Mouse (Mus musculus): ENCODE results near the gene Megf6. TPM values are rescaled to one million over a fixed set of nuclear protein-coding genes. Genes with fewer than 3 reads are reported as not detected.

The Megf6 gene
- polyA plus RNA-seq, 1 experiment from 2014 or later: 1.9 TPM

DNA sequence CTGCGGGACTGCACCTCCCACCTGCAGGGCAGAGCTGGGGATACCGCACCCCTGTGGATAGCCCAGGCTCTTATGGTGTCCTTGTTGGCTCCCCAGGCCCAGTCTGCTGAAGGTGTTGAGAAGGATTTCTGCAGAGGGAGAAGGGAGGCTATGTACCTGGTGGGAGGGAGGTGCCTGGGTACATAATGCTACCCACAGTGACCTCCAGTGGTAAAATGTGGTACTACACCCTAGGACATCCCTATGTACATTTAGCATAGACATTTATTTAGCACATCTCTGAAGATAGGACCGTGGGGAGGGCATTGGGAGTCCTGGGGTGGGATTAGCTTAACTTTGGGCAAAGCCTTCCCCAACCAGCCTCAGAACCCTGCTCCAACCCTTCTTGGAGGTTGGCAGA lies 102.5 kb downstream of the Megf6 start:
- Histone ChIP-seq H3K9ac (ENCODE audit: low read depth, low read length) (no peak overlapping the region), H3K4me3 (ENCODE audit: low read depth, low read length) (no peak overlapping the region), H3K36me3 (ENCODE audit: control insufficient read depth, insufficient read depth) (no peaks in the 10 kb centered on the region), H3K4me1 (ENCODE audit: control insufficient read depth, low read depth, low read length) (no peaks in the 10 kb centered on the region), H3K9me3 (replicated peaks; ENCODE audit: control insufficient read depth, low read length) (no peaks in the 10 kb centered on the region), H3K4me2 (ENCODE audit: low read depth, low read length) (no peak overlapping the region), H3K27me3 (ENCODE audit: control insufficient read depth, insufficient read depth, low read depth, low read length) (no peaks in the 10 kb centered on the region), H3K27ac (ENCODE audit: low read length) (no peak overlapping the region)
- 43% methylated on average over 3 of the region's 3 CpGs for WGBS (ENCODE audit: insufficient replicate concordance)
- no peak for ATAC-seq (ENCODE audit: low read depth)

DNA sequence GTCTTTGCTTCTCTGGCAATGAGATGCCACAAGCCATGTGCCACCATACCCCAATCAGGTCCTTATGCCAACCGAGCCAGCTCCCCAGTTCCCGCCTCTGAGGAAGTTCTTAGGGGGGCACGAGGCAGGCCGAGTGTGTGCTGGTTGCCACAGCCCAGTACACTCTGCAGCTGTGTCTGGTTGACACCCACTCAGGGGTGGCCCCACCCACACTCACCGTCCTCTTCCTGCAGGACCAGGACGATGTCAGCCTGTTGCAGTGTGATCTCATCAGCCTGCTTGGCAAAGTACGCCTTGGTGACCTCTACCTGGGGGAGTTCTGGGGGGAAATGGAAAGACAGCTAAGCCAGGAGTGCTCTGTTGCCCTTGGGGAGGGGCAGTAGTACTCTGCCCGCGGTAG lies 109.0 kb downstream of the Megf6 start:
- H3K9ac ChIP-seq (ENCODE audit: low read depth, low read length): no peak overlapping the region
- ATAC-seq (ENCODE audit: low read depth): no peak
- no peaks in the 10 kb centered on the region for H3K27me3 ChIP-seq (ENCODE audit: control insufficient read depth, insufficient read depth, low read depth, low read length)
- no peaks in the 10 kb centered on the region for H3K36me3 ChIP-seq (ENCODE audit: control insufficient read depth, insufficient read depth)
- no peak overlapping the region for H3K4me3 ChIP-seq (ENCODE audit: low read depth, low read length)
- no peaks in the 10 kb centered on the region for H3K9me3 ChIP-seq (replicated peaks; ENCODE audit: control insufficient read depth, low read length)
- H3K27ac ChIP-seq (ENCODE audit: low read length): no peak overlapping the region
- H3K4me2 ChIP-seq (ENCODE audit: low read depth, low read length): no peak overlapping the region
- H3K4me1 ChIP-seq (ENCODE audit: control insufficient read depth, low read depth, low read length): no peaks in the 10 kb centered on the region
- WGBS (ENCODE audit: insufficient replicate concordance): 53% methylated on average over 9 of the region's 9 CpGs

DNA sequence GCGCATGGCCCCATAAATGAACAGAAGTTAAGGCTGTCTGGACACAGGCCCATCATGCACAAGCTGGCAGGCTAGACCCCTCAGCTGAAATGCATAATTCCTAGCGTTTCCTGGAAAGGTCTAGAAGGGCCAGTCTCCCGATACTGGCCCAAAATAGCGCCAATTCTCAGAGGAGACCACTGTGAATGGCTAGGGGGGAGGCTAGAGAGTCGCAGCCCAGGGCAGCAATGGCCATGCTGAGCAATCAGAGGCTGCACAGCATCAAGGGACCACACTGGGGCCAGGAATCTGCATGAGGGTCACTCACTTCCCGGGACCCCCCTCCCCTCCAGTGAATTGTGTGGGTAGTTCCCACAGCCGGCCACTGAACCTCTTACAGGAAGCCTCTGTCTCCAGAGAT lies 113.1 kb downstream of the Megf6 start:
- Histone ChIP-seq H3K4me2 (ENCODE audit: low read depth, low read length) (no peak overlapping the region), H3K27me3 (ENCODE audit: control insufficient read depth, insufficient read depth, low read depth, low read length) (no peaks in the 10 kb centered on the region), H3K9ac (ENCODE audit: low read depth, low read length) (no peak overlapping the region), H3K27ac (ENCODE audit: low read length) (no peak overlapping the region), H3K4me3 (ENCODE audit: low read depth, low read length) (no peak overlapping the region), H3K36me3 (ENCODE audit: control insufficient read depth, insufficient read depth) (no peaks in the 10 kb centered on the region), H3K9me3 (replicated peaks; ENCODE audit: control insufficient read depth, low read length) (no peaks in the 10 kb centered on the region), H3K4me1 (ENCODE audit: control insufficient read depth, low read depth, low read length) (no peaks in the 10 kb centered on the region)
- no peak for ATAC-seq (ENCODE audit: low read depth)
- 51% methylated on average over 7 of the region's 7 CpGs for WGBS (ENCODE audit: insufficient replicate concordance)

DNA sequence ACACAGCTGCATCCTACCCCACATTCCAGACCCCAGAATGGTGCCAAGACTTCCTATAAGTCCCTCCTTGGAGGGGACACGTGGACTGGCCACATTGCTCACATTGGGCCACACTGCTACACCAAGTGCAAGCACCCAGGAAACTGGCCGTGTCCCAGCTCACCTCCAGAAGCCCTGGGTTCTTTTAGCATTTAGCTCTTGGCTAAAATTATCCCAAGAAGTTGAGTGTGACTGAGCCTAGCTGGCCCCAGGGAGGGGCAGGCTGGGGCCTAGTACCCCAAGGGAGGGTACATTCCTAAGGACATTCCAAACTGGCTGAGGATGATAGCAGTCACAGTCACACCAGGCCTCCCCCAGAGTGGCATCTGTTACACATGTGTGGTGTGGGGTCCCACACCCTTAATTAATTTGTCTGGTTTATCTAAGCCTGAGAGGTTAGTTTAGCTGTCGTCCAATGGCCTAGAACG lies 123.2 kb downstream of the Megf6 start:
- no peaks in the 10 kb centered on the region for H3K9me3 ChIP-seq (replicated peaks; ENCODE audit: control insufficient read depth, low read length)
- peak overlapping the region; percentile 76 for H3K27ac ChIP-seq (ENCODE audit: low read length)
- no peaks in the 10 kb centered on the region for H3K36me3 ChIP-seq (ENCODE audit: control insufficient read depth, insufficient read depth)
- 47% methylated on average over 4 of the region's 4 CpGs for WGBS (ENCODE audit: insufficient replicate concordance)
- no peak overlapping the region for H3K9ac ChIP-seq (ENCODE audit: low read depth, low read length)
- H3K27me3 ChIP-seq (ENCODE audit: control insufficient read depth, insufficient read depth, low read depth, low read length): peaks cover 2% of the 10 kb centered on the region
- peaks cover 4% of the 10 kb centered on the region for H3K4me1 ChIP-seq (ENCODE audit: control insufficient read depth, low read depth, low read length)
- no peak overlapping the region for H3K4me3 ChIP-seq (ENCODE audit: low read depth, low read length)
- no peak overlapping the region for H3K4me2 ChIP-seq (ENCODE audit: low read depth, low read length)
- ATAC-seq (ENCODE audit: low read depth): no peak

DNA sequence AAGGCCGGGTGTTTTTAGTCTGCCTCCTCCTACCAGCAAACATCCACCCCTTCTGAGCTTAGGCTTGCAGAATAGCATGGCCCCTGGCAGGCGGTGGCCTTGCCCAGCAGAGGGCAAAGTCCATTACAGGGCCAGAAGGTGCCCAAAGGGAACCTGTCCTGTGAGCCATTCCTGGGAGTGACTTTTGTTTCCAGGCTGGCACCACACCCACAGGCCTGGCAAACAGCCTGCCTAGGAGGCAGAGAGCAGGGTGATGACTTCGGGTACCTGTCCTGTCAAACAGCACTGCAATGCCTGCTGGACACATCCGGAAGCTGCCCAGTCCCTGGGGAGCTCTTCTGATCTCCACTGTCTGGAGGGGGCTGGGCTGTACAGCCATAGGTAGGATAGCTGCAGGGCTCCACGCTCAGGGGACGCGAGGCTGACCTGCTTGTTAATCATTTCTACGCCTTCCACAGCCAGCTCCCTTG lies 123.8 kb downstream of the Megf6 start:
- Histone ChIP-seq H3K36me3 (ENCODE audit: control insufficient read depth, insufficient read depth) (no peaks in the 10 kb centered on the region), H3K9me3 (replicated peaks; ENCODE audit: control insufficient read depth, low read length) (no peaks in the 10 kb centered on the region), H3K4me3 (ENCODE audit: low read depth, low read length) (no peak overlapping the region), H3K27me3 (ENCODE audit: control insufficient read depth, insufficient read depth, low read depth, low read length) (peaks cover 7% of the 10 kb centered on the region), H3K27ac (ENCODE audit: low read length) (peak overlapping the region; percentile 76), H3K9ac (ENCODE audit: low read depth, low read length) (no peak overlapping the region), H3K4me1 (ENCODE audit: control insufficient read depth, low read depth, low read length) (peaks cover 4% of the 10 kb centered on the region), H3K4me2 (ENCODE audit: low read depth, low read length) (0 out of 2 replicates have a peak overlapping the region, but pooled peaks have one; percentile 10)
- WGBS (ENCODE audit: insufficient replicate concordance): 51% methylated on average over 8 of the region's 8 CpGs
- ATAC-seq (ENCODE audit: low read depth): peak; percentile 83

DNA sequence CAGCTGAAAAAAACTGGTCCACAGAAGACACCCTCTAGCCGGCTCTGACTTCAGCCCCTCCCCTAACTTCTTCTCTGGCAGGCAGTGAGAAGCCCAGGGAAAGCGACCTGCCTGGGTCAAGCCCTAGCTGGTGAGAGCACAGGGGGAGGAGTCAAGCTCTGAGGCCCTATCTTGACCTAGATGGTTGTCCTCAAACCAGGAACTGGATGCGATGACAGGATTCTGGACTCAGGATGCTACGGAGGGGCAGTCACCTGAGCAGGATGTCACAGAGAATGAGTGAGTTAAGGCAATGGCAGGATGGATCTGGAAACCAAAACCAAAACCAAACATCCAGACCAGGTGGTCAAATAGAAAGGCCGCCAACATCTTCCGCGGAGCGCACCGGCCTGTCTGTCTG lies 127.2 kb downstream of the Megf6 start:
- Histone ChIP-seq H3K4me1 (ENCODE audit: control insufficient read depth, low read depth, low read length) (peaks cover 4% of the 10 kb centered on the region), H3K4me2 (ENCODE audit: low read depth, low read length) (no peak overlapping the region), H3K27me3 (ENCODE audit: control insufficient read depth, insufficient read depth, low read depth, low read length) (peaks cover 24% of the 10 kb centered on the region), H3K4me3 (ENCODE audit: low read depth, low read length) (no peak overlapping the region), H3K36me3 (ENCODE audit: control insufficient read depth, insufficient read depth) (no peaks in the 10 kb centered on the region), H3K9me3 (replicated peaks; ENCODE audit: control insufficient read depth, low read length) (no peaks in the 10 kb centered on the region), H3K9ac (ENCODE audit: low read depth, low read length) (no peak overlapping the region), H3K27ac (ENCODE audit: low read length) (0 out of 2 replicates have a peak overlapping the region, but pooled peaks have one; percentile 15)
- 24% methylated on average over 9 of the region's 9 CpGs for WGBS (ENCODE audit: insufficient replicate concordance)
- ATAC-seq (ENCODE audit: low read depth): peak; percentile 19; the same call in 1 of the 2 replicates

DNA sequence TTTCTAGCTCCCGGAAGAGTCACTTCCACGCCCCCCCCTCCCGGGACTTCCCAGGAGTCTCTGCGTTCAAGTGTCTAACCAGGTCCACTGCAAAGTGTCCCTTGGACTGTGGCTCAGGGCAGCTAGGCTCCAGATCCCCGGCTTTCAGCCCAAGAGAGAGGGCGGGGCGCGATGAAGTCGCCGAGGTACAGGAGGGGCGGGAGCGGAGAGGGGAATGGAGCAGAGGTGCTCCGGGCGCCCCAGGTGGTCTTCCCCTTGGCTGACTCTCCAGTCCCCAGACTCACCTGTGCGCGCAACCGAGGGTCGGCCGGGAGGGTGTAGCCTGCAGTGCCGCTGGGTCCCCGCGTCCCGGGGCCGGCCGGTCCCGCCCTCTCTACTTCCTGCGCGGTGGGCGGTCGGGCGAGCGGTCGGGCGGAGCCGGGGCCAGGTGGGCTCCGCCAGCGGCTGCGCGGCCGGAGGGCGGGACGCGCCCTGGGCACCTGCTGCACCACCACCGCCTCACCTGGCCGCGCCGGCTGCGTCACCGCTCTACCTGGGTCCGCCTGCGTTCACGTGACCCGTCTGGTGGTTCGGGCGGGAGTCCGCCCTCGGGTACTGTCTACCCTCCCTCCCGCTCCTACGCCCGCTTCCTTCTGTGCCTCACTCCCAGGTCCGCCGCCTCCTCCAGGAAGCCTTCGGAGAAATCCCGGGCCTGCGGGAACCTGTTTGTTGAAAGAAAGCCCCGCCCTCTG lies 129.2 kb downstream of the Megf6 start:
- no peaks in the 10 kb centered on the region for H3K36me3 ChIP-seq (ENCODE audit: control insufficient read depth, insufficient read depth)
- H3K4me1 ChIP-seq (ENCODE audit: control insufficient read depth, low read depth, low read length): no peaks in the 10 kb centered on the region; the same call in none of the 2 replicates
- H3K9ac ChIP-seq (ENCODE audit: low read depth, low read length): no peak overlapping the region; the same call in 1 of the 2 replicates
- H3K4me2 ChIP-seq (ENCODE audit: low read depth, low read length): peak overlapping the region; percentile 49
- H3K9me3 ChIP-seq (replicated peaks; ENCODE audit: control insufficient read depth, low read length): no peaks in the 10 kb centered on the region
- 1% methylated on average over 45 of the region's 66 CpGs for WGBS (ENCODE audit: insufficient replicate concordance)
- peaks cover 24% of the 10 kb centered on the region for H3K27me3 ChIP-seq (ENCODE audit: control insufficient read depth, insufficient read depth, low read depth, low read length)
- H3K4me3 ChIP-seq (ENCODE audit: low read depth, low read length): peak overlapping the region; percentile 57
- H3K27ac ChIP-seq (ENCODE audit: low read length): no peak overlapping the region; the same call in 1 of the 2 replicates
- peak; percentile 58 for ATAC-seq (ENCODE audit: low read depth)

DNA sequence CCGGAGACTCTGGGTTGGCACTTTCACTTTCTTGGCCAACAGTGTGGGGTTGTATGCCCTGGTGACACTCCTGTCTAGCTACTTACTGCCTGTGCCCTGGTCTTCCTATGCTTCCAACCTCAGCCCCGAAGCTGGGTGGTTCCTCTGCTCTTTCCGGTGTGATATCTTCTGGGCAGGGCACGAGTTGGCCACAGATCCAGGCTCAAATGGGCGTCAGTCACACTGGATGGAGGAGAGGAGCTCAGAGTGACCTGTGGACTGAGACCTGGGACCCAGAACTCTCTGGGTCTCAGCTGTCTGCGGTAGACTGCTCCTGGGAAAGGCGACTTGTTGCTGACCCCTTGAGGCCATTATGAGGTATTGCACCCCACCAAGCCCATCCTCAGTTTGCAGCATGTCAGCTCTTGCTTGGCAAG lies 130.9 kb downstream of the Megf6 start, which contains the start of gene Arhgef16:
Gene Arhgef16, minus strand, starts transcription at position 211 of the 416 bp plus-strand sequence.
- Histone ChIP-seq H3K4me1 (ENCODE audit: control insufficient read depth, low read depth, low read length) (no peaks in the 10 kb centered on the region; the same call in 1 of the 2 replicates), H3K9me3 (replicated peaks; ENCODE audit: control insufficient read depth, low read length) (no peaks in the 10 kb centered on the region), H3K4me2 (ENCODE audit: low read depth, low read length) (no peak within 1 kb of the TSS), H3K27ac (ENCODE audit: low read length) (no peak within 1 kb of the TSS), H3K9ac (ENCODE audit: low read depth, low read length) (no peak within 1 kb of the TSS), H3K4me3 (ENCODE audit: low read depth, low read length) (no peak within 1 kb of the TSS), H3K36me3 (ENCODE audit: control insufficient read depth, insufficient read depth) (no peaks in the 10 kb centered on the region), H3K27me3 (ENCODE audit: control insufficient read depth, insufficient read depth, low read depth, low read length) (peaks cover 24% of the 10 kb centered on the region)
- 13% methylated on average over 7 of the region's 7 CpGs for WGBS (ENCODE audit: insufficient replicate concordance)
- ATAC-seq (ENCODE audit: low read depth): peak; percentile 50

DNA sequence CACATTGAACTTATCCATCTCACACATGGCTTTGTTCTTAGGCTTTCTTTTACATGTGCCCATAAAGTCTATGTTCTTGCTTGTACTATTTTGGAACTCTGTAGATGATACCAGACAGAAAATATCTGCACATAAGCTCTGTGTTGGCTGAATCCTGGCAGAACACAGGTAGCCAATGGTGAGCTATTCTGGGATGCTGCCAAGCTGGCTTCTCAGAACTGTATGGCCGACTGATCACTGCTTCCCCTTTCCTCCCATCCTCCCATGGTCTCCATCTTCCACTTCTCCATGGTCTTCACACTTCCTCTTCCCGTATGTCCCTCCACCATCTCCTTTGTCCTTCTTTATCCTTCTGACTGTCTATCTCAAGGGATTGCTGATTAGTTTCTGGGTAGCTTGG lies 138.6 kb downstream of the Megf6 start:
- Histone ChIP-seq H3K4me1 (ENCODE audit: control insufficient read depth, low read depth, low read length) (no peaks in the 10 kb centered on the region), H3K4me2 (ENCODE audit: low read depth, low read length) (no peak overlapping the region), H3K27ac (ENCODE audit: low read length) (no peak overlapping the region), H3K27me3 (ENCODE audit: control insufficient read depth, insufficient read depth, low read depth, low read length) (no peaks in the 10 kb centered on the region), H3K36me3 (ENCODE audit: control insufficient read depth, insufficient read depth) (no peaks in the 10 kb centered on the region), H3K9ac (ENCODE audit: low read depth, low read length) (no peak overlapping the region), H3K4me3 (ENCODE audit: low read depth, low read length) (no peak overlapping the region), H3K9me3 (replicated peaks; ENCODE audit: control insufficient read depth, low read length) (no peaks in the 10 kb centered on the region)
- no peak for ATAC-seq (ENCODE audit: low read depth)
- WGBS (ENCODE audit: insufficient replicate concordance): 45% methylated on average over 2 of the region's 2 CpGs
